Mouse (Mus musculus) olfactory bulb, adult 2 months (tissue): ENCODE results near the gene Relch. TPM values are rescaled to one million over a fixed set of nuclear protein-coding genes. Genes with fewer than 3 reads are reported as not detected.
"Not testable (repeated sequence)": the region's sequence is repeated elsewhere in the genome, so short reads cannot be mapped to it uniquely, and the experiment has no call there.

Experiments used
- H3K27ac ChIP-seq: fragments of 200-500 bp; 2 replicates; pipeline ENCODE4 v1.5.1; 2012; ENCODE audit warnings: low read depth, low read length; ENCODE audit not compliant: insufficient read depth
- H3K4me1 ChIP-seq: fragments of 200-500 bp; 2 replicates; pipeline ENCODE4 v1.6.1; 2012; ENCODE audit warnings: low read length; ENCODE audit not compliant: control insufficient read depth, insufficient read depth
- H3K4me3 ChIP-seq: fragments of 200-500 bp; 2 replicates; pipeline ENCODE4 v1.5.1; 2012; ENCODE audit warnings: mild to moderate bottlenecking, low read depth, low read length, moderate library complexity; ENCODE audit not compliant: insufficient read depth
- CTCF ChIP-seq: fragments of 200-500 bp; IDR thresholded peaks from 2 replicates; pipeline ENCODE4 v1.5.1; 2012; ENCODE audit warnings: low read depth, mild to moderate bottlenecking, low read length, moderate library complexity; ENCODE audit not compliant: insufficient read depth
- POLR2A ChIP-seq: fragments of 200-500 bp; IDR thresholded peaks from 2 replicates; pipeline ENCODE4 v1.6.1; 2012; ENCODE audit warnings: mild to moderate bottlenecking, low read depth, low read length, moderate library complexity; ENCODE audit not compliant: insufficient read depth
- WGBS: fragments of 180-500 bp; shearing (Covaris S2); methylation state at CpG from one replicate; pipeline ENCODE4 v1.1.7; 2018; 5-methylcytosine and 5-hydroxymethylcytosine counted together
- polyA plus RNA-seq: library from polyadenylated mRNA; stranded (reverse); fragments of >200 nt; gene quantifications from 2 replicates; pipeline ENCODE4 v1.2.4, GENCODE M21; 2012; ENCODE audit warnings: low replicate concordance; ENCODE audit not compliant: missing spikeins, insufficient read depth, insufficient read length

The Relch gene
- polyA plus RNA-seq, 1 experiment, result not detected

GRCm38 (mm10) chr1:105674763-105675162 is 11.1 kb downstream of the Relch start:
- no peak overlapping the region for H3K4me3 ChIP-seq
- WGBS, result 89% methylated on average over 2 of the region's 2 CpGs
- no peak for TF ChIP-seq CTCF
- no peak for TF ChIP-seq POLR2A

DNA sequence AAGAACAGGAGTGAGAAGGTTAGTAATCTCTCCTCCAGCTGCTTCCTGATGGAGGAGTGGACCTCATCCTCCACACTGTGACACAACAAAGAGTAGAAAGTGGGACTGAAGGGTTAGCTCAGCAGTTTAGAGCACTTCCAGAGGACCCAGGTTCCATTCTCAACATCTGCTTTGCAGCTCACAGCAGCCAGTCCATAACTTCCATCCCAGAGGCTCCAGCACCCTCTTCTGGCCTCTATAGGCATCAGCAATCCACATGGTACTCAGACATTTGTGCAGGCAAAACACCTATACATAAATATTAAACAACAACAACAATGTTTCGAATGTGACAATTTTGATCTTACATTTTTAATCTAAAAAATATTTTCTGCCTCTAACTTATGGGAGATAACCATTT is 16.9 kb downstream of the Relch start:
- Histone ChIP-seq H3K4me1 (no peaks in the 10 kb centered on the region), H3K4me3 (no peak overlapping the region), H3K27ac (no peak overlapping the region)
- WGBS, result 95% methylated on average over 1 of the region's 1 CpGs
- TF ChIP-seq POLR2A (no peak), CTCF (no peak)

More at GRCm38 (mm10) chr1:105674763-105675162, 11.1 kb downstream of the Relch start:
- Histone ChIP-seq H3K27ac (no peak overlapping the region), H3K4me1 (no peaks in the 10 kb centered on the region)

DNA sequence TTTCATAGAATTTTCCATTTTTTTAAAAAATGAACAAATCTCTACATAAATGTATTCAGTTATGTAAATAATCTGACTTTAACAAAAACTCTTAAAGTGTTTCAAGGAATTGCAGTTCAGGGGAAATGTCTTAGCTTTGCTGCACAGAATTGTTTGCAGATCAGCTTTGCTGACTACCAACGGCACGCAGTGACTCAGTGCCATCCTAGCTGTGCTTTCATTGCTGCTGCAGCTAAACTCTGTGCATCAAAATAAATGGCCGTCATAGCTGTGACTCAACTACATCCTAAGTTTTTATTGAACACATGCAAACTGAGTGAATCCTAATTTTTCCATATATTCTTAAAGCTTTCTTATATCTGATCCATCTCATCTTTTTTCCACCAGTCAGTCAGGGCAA is 21.8 kb downstream of the Relch start:
- Histone ChIP-seq H3K4me3 (no peak overlapping the region), H3K27ac (no peak overlapping the region), H3K4me1 (no peaks in the 10 kb centered on the region)
- TF ChIP-seq POLR2A (no peak), CTCF (no peak)
- 41% methylated on average over 3 of the region's 3 CpGs for WGBS

DNA sequence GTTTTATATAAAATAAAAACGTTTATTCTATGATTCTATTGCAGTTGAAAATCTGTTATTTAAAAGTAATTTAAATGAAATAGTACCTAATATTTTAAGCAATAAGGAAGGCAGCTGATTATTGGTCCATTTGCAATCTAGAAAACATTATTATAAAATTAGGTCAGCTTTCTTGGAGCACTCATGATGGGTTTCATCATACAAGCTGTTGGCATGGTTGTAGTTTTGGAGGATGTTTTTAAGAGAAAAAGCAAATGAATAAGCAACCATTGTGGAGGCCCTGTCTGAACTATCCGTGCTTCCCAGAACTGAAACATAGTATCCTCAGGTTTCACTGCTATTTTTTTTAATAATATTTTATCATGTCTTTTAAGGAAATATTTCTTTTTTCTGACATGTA is 31.9 kb downstream of the Relch start:
- no peak overlapping the region for H3K4me3 ChIP-seq
- no peak overlapping the region for H3K27ac ChIP-seq
- WGBS, result 85% methylated on average over 2 of the region's 2 CpGs
- no peaks in the 10 kb centered on the region for H3K4me1 ChIP-seq
- TF ChIP-seq POLR2A (no peak), CTCF (no peak)

DNA sequence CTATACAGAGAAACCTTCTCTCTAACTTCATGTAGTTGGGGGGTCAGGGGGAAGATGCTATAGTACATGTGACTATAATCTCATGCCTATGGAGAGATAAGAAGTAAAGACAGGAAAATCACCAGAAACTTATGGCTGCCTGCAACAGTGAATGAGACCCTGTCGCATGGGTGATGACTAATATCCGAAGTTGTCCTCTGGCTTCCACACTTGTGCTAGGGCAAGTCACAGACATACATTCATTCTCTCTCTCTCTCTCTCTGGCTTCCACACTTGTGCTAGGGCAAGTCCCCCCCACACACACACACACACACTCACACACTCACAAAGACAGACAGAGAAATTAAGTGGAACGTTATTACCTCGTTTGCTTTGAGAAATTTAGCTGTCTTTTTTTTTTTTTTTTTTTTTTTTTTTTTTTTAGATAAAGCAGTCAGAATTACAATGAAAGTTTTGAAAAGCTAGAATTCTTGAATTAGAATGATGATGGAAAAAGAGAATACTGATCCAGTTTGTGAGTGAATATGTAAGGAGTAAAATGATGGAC is 37.4 kb downstream of the Relch start:
- 77% methylated on average over 4 of the region's 4 CpGs for WGBS
- H3K27ac ChIP-seq, result no peak overlapping the region
- H3K4me1 ChIP-seq, result no peaks in the 10 kb centered on the region
- TF ChIP-seq CTCF (no peak), POLR2A (no peak)
- H3K4me3 ChIP-seq, result no peak overlapping the region

- Histone ChIP-seq H3K4me1 (no peaks in the 10 kb centered on the region), H3K27ac (no peak overlapping the region), H3K4me3 (no peak overlapping the region)
- 80% methylated on average over 2 of the region's 2 CpGs for WGBS
- TF ChIP-seq CTCF (no peak), POLR2A (no peak)
These were observed 45.8 kb downstream of the Relch start for GRCm38 (mm10) chr1:105709415-105709814.

DNA sequence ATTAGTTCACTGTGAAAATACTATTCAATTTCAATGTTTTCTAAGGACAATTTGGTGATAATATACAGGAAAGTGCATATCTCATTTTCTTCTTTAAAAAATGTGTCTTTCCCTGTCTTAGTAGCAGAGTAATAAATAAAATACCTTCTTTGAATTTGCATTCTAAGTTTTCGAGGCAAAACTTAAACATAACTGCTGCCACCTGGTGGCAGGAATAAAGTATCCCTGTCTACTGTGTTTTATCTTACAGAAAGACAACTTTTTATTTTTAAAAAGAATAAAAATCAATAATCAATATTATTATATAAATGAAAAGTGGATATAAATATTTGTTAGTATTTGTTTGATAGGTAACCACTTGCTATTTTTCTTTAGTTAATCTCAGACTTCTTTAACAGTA is 47.6 kb downstream of the Relch start:
- TF ChIP-seq CTCF, result no peak
- TF ChIP-seq POLR2A, result no peak
- no peak overlapping the region for H3K27ac ChIP-seq
- H3K4me3 ChIP-seq, result no peak overlapping the region
- no peaks in the 10 kb centered on the region for H3K4me1 ChIP-seq
- WGBS, result 4% methylated on average over 1 of the region's 1 CpGs

GRCm38 (mm10) chr1:105712822-105713221 is 49.2 kb downstream of the Relch start:
- Histone ChIP-seq H3K27ac (no peak overlapping the region), H3K4me3 (no peak overlapping the region), H3K4me1 (no peaks in the 10 kb centered on the region)
- no peak for TF ChIP-seq CTCF
- TF ChIP-seq POLR2A, result no peak
- 92% methylated on average over 2 of the region's 2 CpGs for WGBS

- no peaks in the 10 kb centered on the region for H3K4me1 ChIP-seq
- 100% methylated on average over 1 of the region's 1 CpGs for WGBS
- TF ChIP-seq POLR2A (no peak), CTCF (no peak)
- H3K27ac ChIP-seq, result no peak overlapping the region
- H3K4me3 ChIP-seq, result no peak overlapping the region
These were observed 54.7 kb downstream of the Relch start for GRCm38 (mm10) chr1:105718358-105718757.

DNA sequence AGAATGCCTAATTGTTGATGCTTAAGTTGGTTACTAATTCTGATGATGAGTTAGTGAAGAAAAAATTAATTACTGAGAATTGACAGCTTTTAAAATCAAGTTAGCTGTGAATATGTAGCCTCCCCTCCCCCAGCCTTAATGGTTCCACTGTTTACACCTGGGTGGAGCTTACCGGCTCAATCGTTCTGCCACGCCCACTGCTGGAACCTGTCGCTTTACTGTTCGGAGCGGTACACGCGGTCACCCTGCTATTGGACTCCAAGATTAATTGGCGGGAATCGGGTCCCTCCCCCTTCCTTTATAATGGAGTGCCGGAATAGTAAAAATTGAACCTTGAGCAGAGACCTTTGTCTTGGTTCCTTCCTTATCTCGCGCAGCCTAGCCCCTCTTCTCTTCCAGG is 65.6 kb downstream of the Relch start:
- not testable (repeated sequence) for H3K4me1 ChIP-seq, H3K4me3 ChIP-seq, H3K27ac ChIP-seq
- WGBS, result 98% methylated on average over 13 of the region's 13 CpGs
